Mouse (Mus musculus): Measurements from ENCODE around the gene Ugt1a8. TPM values are rescaled to one million over a fixed set of nuclear protein-coding genes. Genes with fewer than 3 reads are reported as not detected.

The Ugt1a8 gene
- polyA plus RNA-seq, 1 experiment, result not detected

- Histone ChIP-seq H3K4me3 (replicated peaks) (no peak overlapping the region), H3K36me3 (ENCODE audit: control insufficient read depth) (peaks cover 98% of the 10 kb centered on the region), H3K27me3 (ENCODE audit: control insufficient read depth) (no peaks in the 10 kb centered on the region), H3K9me3 (ENCODE audit: control insufficient read depth, low read length) (peaks cover under 1% of the 10 kb centered on the region), H3K4me1 (ENCODE audit: control insufficient read depth) (peaks cover 10% of the 10 kb centered on the region)
- no peak for TF ChIP-seq GATA1 (IDR thresholded peaks at IDR 0.05; ENCODE audit: low read length)
- no peak for TF ChIP-seq TAL1 (IDR thresholded peaks at IDR 0.05; ENCODE audit: low read length)
Observed at GRCm38 (mm10) chr1:88266123-88266522, 178.5 kb downstream of the Ugt1a8 start.

DNA sequence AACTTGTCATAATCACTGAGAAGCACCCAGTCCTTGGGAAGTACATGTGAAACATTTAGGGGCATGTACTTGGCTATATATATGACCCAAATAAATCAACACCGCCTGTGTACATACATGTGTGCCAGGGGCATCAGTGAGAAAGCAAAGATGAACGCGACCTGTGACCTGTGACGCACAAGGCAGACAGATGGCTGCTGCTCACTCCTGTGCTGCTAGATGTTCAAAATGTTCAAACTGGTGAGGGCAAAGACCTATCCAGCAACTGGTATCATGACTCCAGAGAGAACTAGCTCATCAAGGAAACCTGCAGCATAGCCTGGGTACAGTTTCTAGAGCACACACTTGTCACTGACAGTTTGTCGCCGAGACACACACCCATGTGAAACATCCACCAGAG, 179.9 kb downstream of the Ugt1a8 start:
- Histone ChIP-seq H3K27me3 (ENCODE audit: control insufficient read depth) (no peaks in the 10 kb centered on the region), H3K9me3 (ENCODE audit: control insufficient read depth, low read length) (peaks cover 13% of the 10 kb centered on the region), H3K36me3 (ENCODE audit: control insufficient read depth) (peaks cover 98% of the 10 kb centered on the region), H3K4me1 (ENCODE audit: control insufficient read depth) (no peaks in the 10 kb centered on the region), H3K4me3 (replicated peaks) (no peak overlapping the region)
- no peak for TF ChIP-seq GATA1 (IDR thresholded peaks at IDR 0.05; ENCODE audit: low read length)
- TF ChIP-seq TAL1 (IDR thresholded peaks at IDR 0.05; ENCODE audit: low read length), result 0 out of 3 replicates have a peak, but pooled peaks have one; percentile 21

GRCm38 (mm10) chr1:88268070-88268469, 180.5 kb downstream of the Ugt1a8 start:
- H3K4me3 ChIP-seq (replicated peaks), result no peak overlapping the region

More at GRCm38 (mm10) chr1:88268070-88268469, 180.5 kb downstream of the Ugt1a8 start:
- Histone ChIP-seq H3K27me3 (ENCODE audit: control insufficient read depth) (no peaks in the 10 kb centered on the region), H3K9me3 (ENCODE audit: control insufficient read depth, low read length) (peaks cover 13% of the 10 kb centered on the region), H3K4me1 (ENCODE audit: control insufficient read depth) (no peaks in the 10 kb centered on the region), H3K36me3 (ENCODE audit: control insufficient read depth) (peaks cover 98% of the 10 kb centered on the region)
- no peak for TF ChIP-seq TAL1 (IDR thresholded peaks at IDR 0.05; ENCODE audit: low read length)
- TF ChIP-seq GATA1 (IDR thresholded peaks at IDR 0.05; ENCODE audit: low read length), result no peak

Other genes starting within 250 kb of the Ugt1a8 start
- 0.30 and 0.33 TPM in 2 replicates for gene Dgkd, start 234.5 kb upstream of the Ugt1a8 start, polyA plus RNA-seq (2012)
- gene Usp40, start 79.3 kb upstream of the Ugt1a8 start, polyA plus RNA-seq (2012), result 0.02 and 0.03 TPM in 2 replicates
- 0.04 TPM in 1 of 2 replicates, not detected in the other for gene Ugt1a10, start 32.4 kb upstream of the Ugt1a8 start, polyA plus RNA-seq (2012)
- gene Ugt1a9, start 17.0 kb upstream of the Ugt1a8 start, polyA plus RNA-seq (2012), result not detected in 2 replicates
- gene Ugt1a7c, start 7.2 kb downstream of the Ugt1a8 start, polyA plus RNA-seq (2012), result 0.06 TPM in 1 of 2 replicates, not detected in the other
- gene Ugt1a6b, start 15.4 kb downstream of the Ugt1a8 start, polyA plus RNA-seq (2012), result not detected in 2 replicates
- not detected in 2 replicates for gene Ugt1a6a, start 47.0 kb downstream of the Ugt1a8 start, polyA plus RNA-seq (2012)
- gene Ugt1a5, start 78.2 kb downstream of the Ugt1a8 start, polyA plus RNA-seq (2012), result not detected in 2 replicates
- gene Ugt1a2, start 112.8 kb downstream of the Ugt1a8 start, polyA plus RNA-seq (2012), result not detected in 2 replicates
- gene Dnajb3, start 118.0 kb downstream of the Ugt1a8 start, polyA plus RNA-seq (2012), result 5.5 and 6.1 TPM in 2 replicates
- 0.02 TPM in 1 of 2 replicates, not detected in the other for gene Ugt1a1, start 124.1 kb downstream of the Ugt1a8 start, polyA plus RNA-seq (2012)
- not detected in 2 replicates for gene Mroh2a, start 139.2 kb downstream of the Ugt1a8 start, polyA plus RNA-seq (2012)
- 1.1 and 2.2 TPM in 2 replicates for gene Hjurp, start 189.8 kb downstream of the Ugt1a8 start, polyA plus RNA-seq (2012)
- not detected in 2 replicates for gene Trpm8, start 189.8 kb downstream of the Ugt1a8 start, polyA plus RNA-seq (2012)